Mouse (Mus musculus) liver, postnatal 0 days (tissue): ENCODE measurements at regions not wholly inside any gene's neighbourhood (a gene's known extent, or its start where the extent isn't known, plus 50 kb on each side); places are given as distances from the start of the nearest gene placed in this dataset.

Experiments
- ATAC-seq: fragments of 200-750 bp; cut with Nextera tagmentation; 2 replicates; pipeline ENCODE4 v1.8.0; 2017; ENCODE audit warnings: mild to moderate bottlenecking, moderate library complexity
- DNase-seq: peaks from one replicate; pipeline ENCODE4 v3.0.0-alpha.2; 2016
- H3K27ac ChIP-seq: fragments of 300-500 bp; sonication (generic); 2 replicates; pipeline ENCODE4 v1.5.1; 2014; ENCODE audit warnings: antibody characterized with exemption, moderate library complexity, mild to moderate bottlenecking, low read depth
- H3K27me3 ChIP-seq: fragments of 300-500 bp; sonication (generic); 2 replicates; pipeline ENCODE4 v1.6.1; 2014; ENCODE audit warnings: low read length, control low read depth, mixed read lengths; ENCODE audit not compliant: insufficient read depth
- H3K36me3 ChIP-seq: fragments of 300-500 bp; sonication (generic); replicated peaks from 2 replicates; pipeline ENCODE4 v1.6.1; 2014; ENCODE audit warnings: mild to moderate bottlenecking, control low read depth, low read length, moderate library complexity, mixed read lengths; ENCODE audit not compliant: insufficient read depth
- H3K4me1 ChIP-seq: fragments of 300-500 bp; sonication (generic); 2 replicates; pipeline ENCODE4 v1.6.1; 2014; ENCODE audit warnings: antibody characterized with exemption, mild to moderate bottlenecking, control low read depth; ENCODE audit not compliant: insufficient read depth
- H3K4me2 ChIP-seq: fragments of 300-500 bp; sonication (generic); 2 replicates; pipeline ENCODE4 v1.6.1; 2014; ENCODE audit warnings: low read depth, mild to moderate bottlenecking, low read length, moderate library complexity, mixed read lengths
- H3K4me3 ChIP-seq: fragments of 300-500 bp; sonication (generic); 2 replicates; pipeline ENCODE4 v1.5.1; 2014; ENCODE audit warnings: low read depth, low read length
- H3K9ac ChIP-seq: fragments of 300-500 bp; sonication (generic); replicated peaks from 2 replicates; pipeline ENCODE4 v1.6.1; 2014; ENCODE audit warnings: mild to moderate bottlenecking, moderate library complexity
- H3K9me3 ChIP-seq: fragments of 300-500 bp; sonication (generic); 2 replicates; pipeline ENCODE4 v1.6.1; 2016; ENCODE audit warnings: mild to moderate bottlenecking, control low read depth, low read length, mixed read lengths
- CTCF ChIP-seq: sonication (generic); IDR thresholded peaks from 2 replicates; pipeline ENCODE4 v1.5.1; 2016; ENCODE audit warnings: antibody characterized with exemption, low read depth
- EP300 ChIP-seq: IDR thresholded peaks from 2 replicates; pipeline ENCODE4 v1.6.1; 2016; ENCODE audit warnings: antibody characterized with exemption, low read depth, mild to moderate bottlenecking
- WGBS: fragments of 180-500 bp; shearing (Covaris S2); extraction: QIAGEN DNeasy Blood & Tissue Kit; methylation state at CpG from one replicate; pipeline ENCODE4 v1.1.7; 2014; ENCODE audit not compliant: insufficient replicate concordance; 5-methylcytosine and 5-hydroxymethylcytosine counted together

DNA sequence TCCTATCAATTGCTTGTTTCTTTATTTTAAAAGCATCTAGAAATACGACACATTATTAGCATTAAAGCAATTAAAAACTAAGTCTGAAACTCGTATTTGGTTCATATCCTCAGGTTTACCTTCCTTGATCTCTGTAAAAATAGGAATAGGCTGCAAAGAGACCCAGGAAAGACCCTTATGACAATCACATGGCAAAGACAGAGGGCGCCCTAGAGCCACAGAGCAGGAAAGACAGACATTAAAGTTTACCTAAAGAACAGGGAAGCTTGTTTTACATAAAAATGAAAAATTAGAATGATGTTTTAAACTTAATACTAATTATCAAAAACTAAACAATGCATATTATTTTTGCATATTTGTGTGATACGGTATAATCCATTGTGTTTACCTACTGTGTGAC lies 153.2 kb downstream of the Usp25 start:
- ATAC-seq (no peak), DNase-seq (no peak)
- no peaks in the 10 kb centered on the region for H3K9me3 ChIP-seq
- H3K4me3 ChIP-seq = no peak overlapping the region
- 56% methylated on average over 4 of the region's 4 CpGs for WGBS
- H3K36me3 ChIP-seq = no peaks in the 10 kb centered on the region
- no peak overlapping the region for H3K27ac ChIP-seq
- no peak overlapping the region for H3K9ac ChIP-seq
- peak; percentile 54 for TF ChIP-seq CTCF
- TF ChIP-seq EP300 = no peak
- no peaks in the 10 kb centered on the region for H3K4me1 ChIP-seq
- H3K4me2 ChIP-seq = no peak overlapping the region
- no peaks in the 10 kb centered on the region for H3K27me3 ChIP-seq

DNA sequence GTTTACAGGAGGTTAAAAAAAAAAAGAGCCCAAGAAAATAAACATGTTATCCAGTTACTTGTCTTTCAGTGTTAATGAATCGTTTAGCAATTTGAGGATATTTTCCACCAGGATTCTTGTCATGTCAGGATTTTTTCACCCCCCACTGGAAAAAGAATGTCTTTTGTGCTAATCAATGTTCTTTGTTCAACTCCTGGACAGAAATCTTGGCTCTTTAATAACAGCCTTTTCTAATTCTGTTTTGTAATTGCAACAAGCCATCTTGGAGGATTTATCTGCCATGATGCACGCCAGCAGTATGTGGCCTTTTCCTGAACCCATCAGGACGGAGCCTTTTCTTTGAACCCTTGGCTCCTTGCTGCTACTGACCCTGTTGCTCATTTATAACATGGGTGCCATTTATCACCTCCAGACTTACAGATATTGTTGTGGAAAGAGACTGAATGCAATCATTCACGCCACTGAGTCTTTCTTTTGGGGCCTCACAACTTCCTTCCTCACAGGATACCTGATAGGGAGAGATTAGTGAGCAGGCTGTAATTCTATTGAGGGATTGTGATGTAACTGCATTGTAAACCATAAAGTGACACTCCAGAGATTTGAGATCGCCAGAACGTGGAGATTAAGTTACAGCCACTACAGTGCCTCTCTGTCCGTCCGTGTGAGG lies 159.7 kb downstream of the Usp25 start:
- Histone ChIP-seq H3K4me2 (no peak overlapping the region), H3K9ac (no peak overlapping the region), H3K36me3 (no peaks in the 10 kb centered on the region), H3K27me3 (no peaks in the 10 kb centered on the region), H3K4me3 (no peak overlapping the region), H3K4me1 (no peaks in the 10 kb centered on the region), H3K27ac (no peak overlapping the region), H3K9me3 (no peaks in the 10 kb centered on the region)
- no peak for TF ChIP-seq CTCF
- peak; percentile 33; the same call in 1 of the 2 replicates for TF ChIP-seq EP300
- DNase-seq (no peak), ATAC-seq (peak; percentile 40)
- 21% methylated on average over 8 of the region's 8 CpGs for WGBS

- Histone ChIP-seq H3K27ac (no peak overlapping the region), H3K9me3 (no peaks in the 10 kb centered on the region), H3K4me2 (no peak overlapping the region), H3K27me3 (no peaks in the 10 kb centered on the region), H3K9ac (no peak overlapping the region), H3K4me1 (no peaks in the 10 kb centered on the region), H3K36me3 (no peaks in the 10 kb centered on the region), H3K4me3 (no peak overlapping the region)
- ATAC-seq (peak; percentile 33; the same call in 1 of the 2 replicates), DNase-seq (no peak)
- no peak for TF ChIP-seq EP300
- TF ChIP-seq CTCF = no peak
- WGBS = 64% methylated on average over 7 of the region's 7 CpGs
These were observed 161.4 kb downstream of the Usp25 start for GRCm38 (mm10) chr16:77174744-77175432.

GRCm38 (mm10) chr16:77180990-77181389 lies 167.5 kb downstream of the Usp25 start:
- DNase-seq = no peak

More at GRCm38 (mm10) chr16:77180990-77181389, 167.5 kb downstream of the Usp25 start:
- no peak overlapping the region for H3K9ac ChIP-seq
- H3K27me3 ChIP-seq = no peaks in the 10 kb centered on the region
- H3K27ac ChIP-seq = no peak overlapping the region
- H3K36me3 ChIP-seq = no peaks in the 10 kb centered on the region
- H3K4me2 ChIP-seq = no peak overlapping the region
- H3K9me3 ChIP-seq = no peaks in the 10 kb centered on the region
- no peak for TF ChIP-seq EP300
- no peak for TF ChIP-seq CTCF
- no peak overlapping the region for H3K4me3 ChIP-seq
- ATAC-seq = no peak
- no peaks in the 10 kb centered on the region for H3K4me1 ChIP-seq
- 45% methylated on average over 2 of the region's 2 CpGs for WGBS
